Mouse (Mus musculus) kidney, postnatal 0 days (tissue): ENCODE data around the gene Sh3bp5. TPM values are rescaled to one million over a fixed set of nuclear protein-coding genes. Genes with fewer than 3 reads are reported as not detected.

Experiments used
- ATAC-seq: fragments of 200-750 bp; cut with Nextera tagmentation; replicated peaks from 2 replicates; pipeline ENCODE4 v1.8.0; 2017; ENCODE audit warnings: low read depth, moderate number of reproducible peaks, moderate TSS enrichment, moderate library complexity; ENCODE audit not compliant: low FRiP score
- DNase-seq: peaks from one replicate; pipeline ENCODE4 v3.0.0-alpha.2; 2016; ENCODE audit warnings: low spot score
- H3K27ac ChIP-seq: fragments of 300-500 bp; sonication (generic); 2 replicates; pipeline ENCODE4 v1.5.1; 2014; ENCODE audit warnings: mild to moderate bottlenecking
- H3K27me3 ChIP-seq: fragments of 300-500 bp; sonication (generic); 2 replicates; pipeline ENCODE4 v1.6.1; 2014; ENCODE audit warnings: low read length, mixed read lengths; ENCODE audit not compliant: insufficient read depth
- H3K36me3 ChIP-seq: fragments of 300-500 bp; sonication (generic); 2 replicates; pipeline ENCODE4 v1.6.1; 2014; ENCODE audit warnings: low read length, mixed read lengths; ENCODE audit not compliant: insufficient read depth
- H3K4me1 ChIP-seq: fragments of 300-500 bp; sonication (generic); replicated peaks from 2 replicates; pipeline ENCODE4 v1.6.1; 2014; ENCODE audit warnings: antibody characterized with exemption, low read length, mixed read lengths; ENCODE audit not compliant: insufficient read depth
- H3K4me2 ChIP-seq: fragments of 300-500 bp; sonication (generic); 2 replicates; pipeline ENCODE4 v1.6.1; 2014; ENCODE audit warnings: mild to moderate bottlenecking, low read length, moderate library complexity, mixed read lengths
- H3K4me3 ChIP-seq: fragments of 300-500 bp; sonication (generic); replicated peaks from 2 replicates; pipeline ENCODE4 v1.5.1; 2014; ENCODE audit warnings: low read depth, low read length
- H3K9ac ChIP-seq: fragments of 300-500 bp; sonication (generic); 2 replicates; pipeline ENCODE4 v1.6.1; 2014; ENCODE audit warnings: low read depth, low read length
- H3K9me3 ChIP-seq: fragments of 300-500 bp; sonication (generic); replicated peaks from 2 replicates; pipeline ENCODE4 v1.6.1; 2016; ENCODE audit warnings: low read length, inconsistent platforms, mixed read lengths
- CTCF ChIP-seq: IDR thresholded peaks from 2 replicates; pipeline ENCODE4 v1.5.1; 2016; ENCODE audit warnings: antibody characterized with exemption, low read depth, mild to moderate bottlenecking, moderate library complexity
- WGBS: fragments of 180-500 bp; shearing (Covaris S2); extraction: QIAGEN DNeasy Blood & Tissue Kit; methylation state at CpG from one replicate; pipeline ENCODE4 v1.1.7; 2014; 5-methylcytosine and 5-hydroxymethylcytosine counted together
- polyA plus RNA-seq: library from polyadenylated mRNA; unstranded; fragments of >200 nt; fragmentation: Nextera tagmentation; extraction: Ambion mirVana; gene quantifications from 2 replicates; pipeline ENCODE4 v1.2.1, GENCODE M21; 2015

Gene Sh3bp5
- polyA plus RNA-seq, 1 experiment from 2014 or later: 45.2 TPM

- no peak for ATAC-seq
- 95% methylated on average over 8 of the region's 8 CpGs for WGBS
Measured at GRCm38 (mm10) chr14:31389421-31390147, 46.3 kb downstream of the Sh3bp5 start.

DNA sequence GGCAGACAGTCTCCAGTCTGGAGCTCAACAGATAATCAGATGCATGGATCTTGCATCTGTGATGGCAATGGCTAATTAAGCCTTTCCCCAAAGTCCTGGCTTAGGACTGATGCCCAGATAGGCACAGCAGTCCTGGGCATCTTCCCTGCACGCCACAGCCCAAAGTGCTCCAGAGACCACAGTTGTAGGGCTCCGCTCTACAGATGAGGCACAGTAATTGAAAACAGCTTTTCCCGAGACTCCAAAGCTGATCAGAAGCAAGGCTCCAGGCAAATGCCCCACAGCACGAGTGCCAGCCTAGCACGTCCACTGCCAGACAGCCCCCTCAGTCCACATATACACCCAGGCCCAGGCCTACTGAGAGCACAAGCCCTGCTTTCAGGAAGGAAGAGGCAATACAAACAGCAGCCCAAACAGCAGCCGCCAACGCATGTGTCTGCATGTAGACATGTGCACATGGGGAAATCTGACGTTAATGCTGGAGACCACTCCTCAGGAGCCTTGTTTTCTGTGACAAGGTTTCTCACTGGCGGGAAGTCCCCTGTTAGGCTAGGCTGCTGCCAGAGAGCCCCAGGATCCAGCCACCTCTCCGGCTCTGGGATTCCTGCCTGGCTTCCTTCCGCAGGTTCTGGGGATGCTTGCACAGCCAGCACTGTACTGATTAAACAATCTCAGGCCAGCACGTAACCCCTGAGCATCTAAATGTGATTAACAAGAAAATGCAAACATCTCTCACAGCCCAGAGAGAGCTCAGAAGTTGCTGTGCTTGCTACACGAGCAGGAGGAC is 47.6 kb downstream of the Sh3bp5 start:
- no peaks in the 10 kb centered on the region for H3K36me3 ChIP-seq
- no peaks in the 10 kb centered on the region for H3K9me3 ChIP-seq
- H3K4me3 ChIP-seq: no peak overlapping the region
- TF ChIP-seq CTCF: no peak
- WGBS: 76% methylated on average over 13 of the region's 13 CpGs
- peak overlapping the region; percentile 13; the same call in 1 of the 2 replicates for H3K27ac ChIP-seq
- no peak overlapping the region for H3K9ac ChIP-seq
- H3K4me2 ChIP-seq: no peak overlapping the region
- no peaks in the 10 kb centered on the region for H3K27me3 ChIP-seq
- ATAC-seq: no peak
- DNase-seq: no peak
- peaks cover 13% of the 10 kb centered on the region; the same call in 1 of the 2 replicates for H3K4me1 ChIP-seq

More at GRCm38 (mm10) chr14:31389421-31390147, 46.3 kb downstream of the Sh3bp5 start:
- H3K27me3 ChIP-seq: no peaks in the 10 kb centered on the region
- H3K9me3 ChIP-seq: no peaks in the 10 kb centered on the region
- H3K4me2 ChIP-seq: no peak overlapping the region
- H3K9ac ChIP-seq: no peak overlapping the region
- DNase-seq: no peak
- H3K4me3 ChIP-seq: no peak overlapping the region
- H3K27ac ChIP-seq: no peak overlapping the region
- no peaks in the 10 kb centered on the region for H3K36me3 ChIP-seq
- H3K4me1 ChIP-seq: peaks cover 9% of the 10 kb centered on the region; the same call in 1 of the 2 replicates
- TF ChIP-seq CTCF: no peak

- Histone ChIP-seq H3K9ac (no peak overlapping the region), H3K4me2 (no peak overlapping the region), H3K4me1 (peaks cover 13% of the 10 kb centered on the region; the same call in 1 of the 2 replicates), H3K27ac (no peak overlapping the region), H3K36me3 (no peaks in the 10 kb centered on the region), H3K9me3 (no peaks in the 10 kb centered on the region), H3K4me3 (no peak overlapping the region), H3K27me3 (no peaks in the 10 kb centered on the region)
- WGBS: 67% methylated on average over 11 of the region's 11 CpGs
- no peak for ATAC-seq
- TF ChIP-seq CTCF: no peak
- DNase-seq: no peak
Measured at GRCm38 (mm10) chr14:31387301-31387981, 48.4 kb downstream of the Sh3bp5 start.

GRCm38 (mm10) chr14:31385977-31386697 is 49.7 kb downstream of the Sh3bp5 start:
- no peak overlapping the region for H3K4me2 ChIP-seq
- H3K4me3 ChIP-seq: no peak overlapping the region
- ATAC-seq (peak; percentile 81), DNase-seq (peak; percentile 96)
- H3K4me1 ChIP-seq: peaks cover 13% of the 10 kb centered on the region; the same call in 1 of the 2 replicates
- 20% methylated on average over 13 of the region's 13 CpGs for WGBS
- H3K36me3 ChIP-seq: no peaks in the 10 kb centered on the region
- peak; percentile 99 for TF ChIP-seq CTCF
- no peaks in the 10 kb centered on the region for H3K27me3 ChIP-seq
- H3K9me3 ChIP-seq: no peaks in the 10 kb centered on the region
- peak overlapping the region; percentile 74 for H3K27ac ChIP-seq
- no peak overlapping the region for H3K9ac ChIP-seq

DNA sequence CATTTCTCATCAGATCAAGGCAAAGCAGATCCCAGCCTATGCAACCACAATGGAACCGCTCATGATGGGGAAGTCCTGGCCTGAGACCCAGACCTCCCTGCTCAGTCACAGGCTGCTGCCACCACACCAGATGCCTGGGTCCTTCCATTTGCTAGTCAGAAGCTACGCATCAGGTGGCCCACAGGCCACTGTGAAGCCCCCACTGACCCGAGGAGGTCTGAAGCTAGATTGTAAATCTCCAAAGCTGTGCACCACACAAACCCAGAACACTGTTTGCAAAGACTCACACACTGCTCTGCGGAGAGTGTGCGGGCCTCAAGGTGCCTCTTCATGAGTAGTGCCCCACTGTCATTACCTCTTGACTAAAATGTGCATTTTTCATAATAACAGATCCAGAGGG is 50.5 kb downstream of the Sh3bp5 start:
- 86% methylated on average over 5 of the region's 5 CpGs for WGBS
- H3K4me3 ChIP-seq: no peak overlapping the region
- no peaks in the 10 kb centered on the region for H3K27me3 ChIP-seq
- H3K9ac ChIP-seq: no peak overlapping the region
- no peak overlapping the region for H3K4me2 ChIP-seq
- peaks cover 13% of the 10 kb centered on the region; the same call in 1 of the 2 replicates for H3K4me1 ChIP-seq
- ATAC-seq (no peak), DNase-seq (no peak)
- peak overlapping the region; percentile 74 for H3K27ac ChIP-seq
- TF ChIP-seq CTCF: no peak
- no peaks in the 10 kb centered on the region for H3K36me3 ChIP-seq
- no peaks in the 10 kb centered on the region for H3K9me3 ChIP-seq
